11 mouse cellular contexts compared by ENCODE assay signal in genomic region chr2:92772623-92773022, GRCm38 (mm10).
A peak's percentile ranks its signal among the peaks of the same experiment; 100 is the strongest.
DNase-seq lines count a peak whose midpoint lies in the region; ATAC-seq and TF ChIP-seq lines count a peak whose summit lies in the region.
"Had no signal": no experiment of that assay in that cellular context is flagged by ENCODE, and none has a peak within 500 bp of the region (broad histone marks: within the 10 kb centered on the region; RNA-seq: fewer than 3 reads in every experiment).

No protein-coding gene starts in this region.

- intact Hi-C loops in left cerebral cortex, postnatal 25 days (cut with DNase I), result no loop called here
- intact Hi-C loops in left cerebral cortex, adult 2 months (cut with DNase I), result no loop called here

- H3K27ac ChIP-seq in left cerebral cortex, adult 2 months, result no peak overlapping the region
- H3K27ac ChIP-seq: heart, adult 2 months; midbrain, embryonic 12.5 days had no signal

- peak; percentile 25 to 61 for DNase-seq in adrenal gland, adult (ENCODE audit: inconsistent age in 2 of 2, low spot score in 1 of 2)
- DNase-seq in adrenal gland, postnatal 4 days (ENCODE audit: low spot score in 2 of 2), result no peak
- DNase-seq in left cerebral cortex, postnatal 25 days (ENCODE audit: low spot score in 2 of 2), result peak; percentile 19 to 64
- no peak for DNase-seq in left cerebral cortex, adult 2 months (ENCODE audit: extremely low spot score in 1 of 2, low spot score in 2 of 2)
- peak; percentile 42 to 45 for DNase-seq in cerebellum, postnatal 36 days
- peak; percentile 48 to 62 for DNase-seq in layer of hippocampus, postnatal 36 days
- DNase-seq in retina, embryonic 14.5 days (ENCODE audit: low spot score), result no peak
- DNase-seq: heart, adult 2 months had no signal

- TF ChIP-seq CTCF in left cerebral cortex, adult 2 months (IDR thresholded peaks at IDR 0.05), result no peak

- ATAC-seq in erythroid progenitor cell, adult 5-6 weeks (replicated peaks; ENCODE audit: low FRiP score, poor library complexity, severe bottlenecking), result no peak
- ATAC-seq: inflammation-experienced regulatory T-cells, adult 6 months had no signal

- H3K4me3 ChIP-seq in left cerebral cortex, adult 2 months, result no peak overlapping the region
- H3K4me3 ChIP-seq: heart, adult 2 months; midbrain, embryonic 12.5 days had no signal

Comparison
In these comparisons a context has a peak if more than half of its experiments do, and no peak if none do; other contexts are left out.
1. DNase-seq: peak in adrenal gland, adult (2 of 2), left cerebral cortex, postnatal 25 days (2 of 2), cerebellum, postnatal 36 days (2 of 2) and layer of hippocampus, postnatal 36 days (2 of 2); none in adrenal gland, postnatal 4 days (0 of 2), left cerebral cortex, adult 2 months (0 of 2) and retina, embryonic 14.5 days (single experiment).